Mouse (Mus musculus): ENCODE results near the gene Ier5l.

Gene Ier5l

GRCm38 (mm10) chr2:30470143-30470946 is 3.7 kb downstream of the Ier5l start:
- DNase-seq: peak; percentile 30

GRCm38 (mm10) chr2:30469796-30470142 is 4.2 kb downstream of the Ier5l start:
- peak; percentile 75 for DNase-seq

GRCm38 (mm10) chr2:30469009-30469408 is 5.0 kb downstream of the Ier5l start:
- DNase-seq: no peak

GRCm38 (mm10) chr2:30466787-30467186 is 7.2 kb downstream of the Ier5l start:
- DNase-seq: no peak

GRCm38 (mm10) chr2:30464411-30464810 is 9.6 kb downstream of the Ier5l start:
- no peak for DNase-seq

- peak; percentile 72 for DNase-seq
Measured at GRCm38 (mm10) chr2:30463904-30464330, 10.1 kb downstream of the Ier5l start.

- DNase-seq: no peak
Measured at GRCm38 (mm10) chr2:30463341-30463761, 10.7 kb downstream of the Ier5l start.

GRCm38 (mm10) chr2:30459241-30459640 is 14.8 kb downstream of the Ier5l start:
- DNase-seq: no peak

- no peak for DNase-seq
Measured at GRCm38 (mm10) chr2:30458349-30458748, 15.7 kb downstream of the Ier5l start.

- DNase-seq: no peak
Measured at GRCm38 (mm10) chr2:30456104-30456980, 17.7 kb downstream of the Ier5l start.

- no peak for DNase-seq
Measured at GRCm38 (mm10) chr2:30454587-30454986, 19.4 kb downstream of the Ier5l start.

- DNase-seq: no peak
Measured at GRCm38 (mm10) chr2:30453570-30453969, 20.4 kb downstream of the Ier5l start.

- DNase-seq: no peak
Measured at GRCm38 (mm10) chr2:30451525-30451924, 22.5 kb downstream of the Ier5l start.

- peak; percentile 26 for DNase-seq
Measured at GRCm38 (mm10) chr2:30450530-30450929, 23.5 kb downstream of the Ier5l start.

GRCm38 (mm10) chr2:30448371-30448770 is 25.6 kb downstream of the Ier5l start:
- no peak for DNase-seq

- DNase-seq: no peak
Measured at GRCm38 (mm10) chr2:30446891-30447826, 26.9 kb downstream of the Ier5l start.

GRCm38 (mm10) chr2:30445312-30445711 is 28.7 kb downstream of the Ier5l start:
- no peak for DNase-seq

GRCm38 (mm10) chr2:30444450-30444849 is 29.6 kb downstream of the Ier5l start:
- no peak for DNase-seq

GRCm38 (mm10) chr2:30444006-30444405 is 30.0 kb downstream of the Ier5l start:
- no peak for DNase-seq

GRCm38 (mm10) chr2:30443281-30443680 is 30.7 kb downstream of the Ier5l start:
- no peak for DNase-seq

GRCm38 (mm10) chr2:30442498-30442890 is 31.5 kb downstream of the Ier5l start:
- DNase-seq: no peak
